Mouse (Mus musculus) neural tube, embryonic 15.5 days (tissue): ENCODE results near the gene Rps12. TPM values are rescaled to one million over a fixed set of nuclear protein-coding genes. Genes with fewer than 3 reads are reported as not detected.

Experiments
- ATAC-seq: fragments of 200-750 bp; cut with Nextera tagmentation; 2 replicates; pipeline ENCODE4 v1.8.0; 2017; ENCODE audit warnings: mild to moderate bottlenecking, moderate TSS enrichment, moderate library complexity; ENCODE audit not compliant: low FRiP score
- H3K27ac ChIP-seq: fragments of 300-500 bp; sonication (generic); replicated peaks from 2 replicates; pipeline ENCODE4 v1.5.1; 2015; ENCODE audit warnings: mild to moderate bottlenecking, inconsistent platforms
- H3K27me3 ChIP-seq: fragments of 300-500 bp; sonication (generic); replicated peaks from 2 replicates; pipeline ENCODE4 v1.6.1; 2015; ENCODE audit warnings: inconsistent platforms
- H3K36me3 ChIP-seq: fragments of 300-500 bp; sonication (generic); 2 replicates; pipeline ENCODE4 v1.6.1; 2015; ENCODE audit warnings: inconsistent platforms
- H3K4me1 ChIP-seq: fragments of 300-500 bp; sonication (generic); 2 replicates; pipeline ENCODE4 v1.6.1; 2015; ENCODE audit warnings: inconsistent platforms
- H3K4me2 ChIP-seq: fragments of 300-500 bp; sonication (generic); 2 replicates; pipeline ENCODE4 v1.6.1; 2015; ENCODE audit warnings: inconsistent platforms, mild to moderate bottlenecking, moderate library complexity
- H3K4me3 ChIP-seq: fragments of 300-500 bp; sonication (generic); replicated peaks from 2 replicates; pipeline ENCODE4 v1.5.1; 2015; ENCODE audit warnings: mild to moderate bottlenecking, inconsistent platforms
- H3K9ac ChIP-seq: fragments of 300-500 bp; sonication (generic); replicated peaks from 2 replicates; pipeline ENCODE4 v1.6.1; 2015; ENCODE audit warnings: mild to moderate bottlenecking, inconsistent platforms
- H3K9me3 ChIP-seq: fragments of 300-500 bp; sonication (generic); replicated peaks from 2 replicates; pipeline ENCODE4 v1.6.1; 2016; ENCODE audit warnings: inconsistent platforms
- WGBS: fragments of 180-500 bp; shearing (Covaris S2); methylation state at CpG from one replicate; pipeline ENCODE4 v1.1.7; 2015; ENCODE audit warnings: mixed read lengths; 5-methylcytosine and 5-hydroxymethylcytosine counted together
- polyA plus RNA-seq: library from polyadenylated mRNA; unstranded; fragments of >200 nt; fragmentation: Nextera tagmentation; extraction: Ambion mirVana; gene quantifications from 2 replicates; pipeline ENCODE4 v1.2.1, GENCODE M21; 2015

Gene Rps12
- 96.4 and 125 TPM in 2 replicates for polyA plus RNA-seq

DNA sequence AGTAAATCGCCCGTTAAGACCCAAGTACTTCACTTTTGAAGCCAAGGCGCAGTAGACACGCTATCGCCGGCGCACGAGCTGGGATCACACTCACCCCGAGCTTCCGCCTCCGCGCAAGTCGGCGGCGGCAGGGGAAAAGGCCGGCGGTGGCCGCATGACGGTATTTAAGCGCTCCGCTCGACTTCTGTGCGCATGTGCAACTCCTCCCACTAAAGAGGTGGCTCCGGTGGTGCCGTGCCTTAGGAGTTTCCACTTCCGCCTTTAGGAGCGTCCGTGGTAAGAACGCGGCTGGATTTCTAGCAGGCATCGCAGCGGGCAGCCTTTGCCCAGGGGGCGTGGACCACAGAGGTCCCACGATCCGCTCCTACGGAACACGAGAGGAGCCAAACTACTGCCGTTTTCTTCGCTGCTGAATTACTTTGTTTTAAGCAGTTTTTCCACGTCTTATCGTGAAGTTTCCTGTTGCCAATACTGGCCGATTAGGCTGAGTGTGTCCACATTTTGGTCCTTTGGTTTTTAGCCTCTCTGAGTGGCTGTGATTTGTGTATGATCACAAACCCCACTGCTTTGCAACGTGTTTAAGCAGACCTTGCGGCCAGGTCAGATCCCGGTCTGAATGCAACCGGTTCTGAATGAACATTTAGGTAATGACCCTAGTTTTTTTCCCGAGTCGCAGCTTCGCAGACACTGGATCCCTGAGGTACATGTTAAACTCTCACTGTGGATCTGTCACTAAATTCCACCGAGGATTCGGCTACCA is at the start of gene Rps12:
Gene Rps12 (minus strand): TSS at position 214 of the 760 bp plus-strand sequence.
- H3K4me2 ChIP-seq = peak within 1 kb of the TSS; percentile 83
- no peaks in the 10 kb centered on the region for H3K9me3 ChIP-seq
- H3K36me3 ChIP-seq = peaks cover 22% of the 10 kb centered on the region
- H3K27ac ChIP-seq = peak within 1 kb of the TSS; percentile 84
- peak within 1 kb of the TSS; percentile 80 for H3K4me3 ChIP-seq
- peak within 1 kb of the TSS; percentile 93 for H3K9ac ChIP-seq
- H3K4me1 ChIP-seq = peaks cover 33% of the 10 kb centered on the region
- H3K27me3 ChIP-seq = no peaks in the 10 kb centered on the region
- WGBS = under 1% methylated on average over 51 of the region's 51 CpGs
- peak; percentile 99 for ATAC-seq

DNA sequence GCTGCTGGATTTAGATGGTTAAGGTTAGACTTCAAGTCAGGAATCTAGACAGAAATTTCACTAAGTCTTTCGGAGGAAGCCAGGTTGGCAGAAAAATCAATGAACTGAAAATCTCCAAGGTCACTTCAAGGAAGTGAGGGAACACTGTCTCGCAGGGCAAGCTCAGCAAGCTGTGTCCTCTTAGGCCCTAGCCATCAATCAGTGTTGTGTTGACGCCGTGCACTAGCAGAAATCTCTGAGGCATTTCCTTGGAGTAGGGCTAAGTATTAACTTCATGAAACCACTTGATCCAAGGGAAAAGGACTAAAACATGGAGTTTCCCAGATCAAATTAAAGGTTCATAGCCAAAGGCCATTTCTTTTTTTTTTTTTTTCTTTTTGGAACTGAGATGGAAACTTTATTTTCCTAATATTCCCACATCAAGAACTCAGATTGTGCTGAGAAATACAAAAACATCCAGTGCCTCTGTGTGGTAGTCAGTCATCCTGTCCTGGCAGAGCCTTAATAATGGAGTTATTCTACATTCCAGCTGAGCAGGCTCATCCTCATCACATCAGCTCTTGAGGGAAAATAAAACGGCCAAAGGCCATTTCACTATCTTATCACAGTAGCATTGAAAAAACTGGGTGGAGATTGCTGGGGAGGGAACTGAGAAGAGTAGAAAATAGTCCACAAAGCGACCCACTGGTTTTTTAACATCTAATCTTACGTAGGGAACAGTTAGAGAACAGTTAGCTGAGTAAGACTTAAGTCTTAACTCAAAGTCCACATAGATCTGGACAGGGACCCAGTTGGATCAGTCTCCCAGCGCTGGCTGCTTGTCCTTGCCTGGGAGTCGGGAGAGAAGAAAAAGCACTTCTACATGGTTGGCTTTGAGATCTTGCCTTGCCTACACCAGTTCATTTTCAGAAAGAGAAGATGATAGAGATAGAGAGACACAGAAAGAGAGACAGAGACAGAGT is 49.2 kb upstream of the Rps12 start:
- no peaks in the 10 kb centered on the region for H3K27me3 ChIP-seq
- 82% methylated on average over 9 of the region's 9 CpGs for WGBS
- no peak overlapping the region for H3K27ac ChIP-seq
- H3K4me2 ChIP-seq = no peak overlapping the region
- no peak for ATAC-seq
- H3K4me3 ChIP-seq = no peak overlapping the region
- no peaks in the 10 kb centered on the region for H3K9me3 ChIP-seq
- no peak overlapping the region for H3K9ac ChIP-seq
- H3K36me3 ChIP-seq = no peaks in the 10 kb centered on the region
- H3K4me1 ChIP-seq = no peaks in the 10 kb centered on the region

GRCm38 (mm10) chr10:23826516-23826915 is 39.4 kb upstream of the Rps12 start:
- H3K27me3 ChIP-seq = no peaks in the 10 kb centered on the region
- H3K4me2 ChIP-seq = no peak overlapping the region
- peaks cover 61% of the 10 kb centered on the region for H3K36me3 ChIP-seq
- 88% methylated on average over 7 of the region's 7 CpGs for WGBS
- H3K9me3 ChIP-seq = no peaks in the 10 kb centered on the region
- no peak for ATAC-seq
- H3K27ac ChIP-seq = no peak overlapping the region
- H3K4me3 ChIP-seq = no peak overlapping the region
- H3K4me1 ChIP-seq = no peaks in the 10 kb centered on the region
- H3K9ac ChIP-seq = no peak overlapping the region

- Histone ChIP-seq H3K4me3 (no peak overlapping the region), H3K4me2 (no peak overlapping the region), H3K4me1 (no peaks in the 10 kb centered on the region), H3K27me3 (no peaks in the 10 kb centered on the region), H3K27ac (no peak overlapping the region), H3K36me3 (peaks cover 34% of the 10 kb centered on the region; the same call in 1 of the 2 replicates), H3K9me3 (no peaks in the 10 kb centered on the region), H3K9ac (no peak overlapping the region)
- WGBS = 94% methylated on average over 7 of the region's 7 CpGs
- ATAC-seq = no peak
These were observed 29.2 kb upstream of the Rps12 start for GRCm38 (mm10) chr10:23816241-23816640.

DNA sequence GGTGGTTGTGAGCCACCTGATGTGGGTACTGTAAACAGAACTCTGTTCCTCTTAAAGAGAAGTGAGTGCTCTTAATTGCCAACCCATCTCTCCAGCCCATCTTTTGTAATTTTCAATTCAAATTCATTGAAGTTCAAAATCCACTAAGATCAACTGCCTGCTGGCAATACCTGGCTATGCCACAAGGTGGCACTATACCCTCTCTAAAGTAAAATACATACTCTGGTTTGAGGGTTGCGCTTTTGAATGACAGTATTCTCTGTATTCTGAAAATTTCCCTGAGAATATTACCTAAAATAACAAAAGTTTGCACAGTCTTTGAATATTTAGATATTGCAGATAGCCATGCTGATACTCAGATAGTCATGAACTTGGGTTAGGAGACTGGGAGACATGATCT is 28.1 kb upstream of the Rps12 start:
- no peak overlapping the region for H3K27ac ChIP-seq
- 60% methylated on average over 1 of the region's 1 CpGs for WGBS
- no peaks in the 10 kb centered on the region for H3K4me1 ChIP-seq
- ATAC-seq = no peak; the same call in 1 of the 2 replicates
- no peak overlapping the region for H3K9ac ChIP-seq
- H3K4me3 ChIP-seq = no peak overlapping the region
- H3K9me3 ChIP-seq = no peaks in the 10 kb centered on the region
- no peak overlapping the region for H3K4me2 ChIP-seq
- H3K27me3 ChIP-seq = no peaks in the 10 kb centered on the region
- peaks cover 29% of the 10 kb centered on the region; the same call in 1 of the 2 replicates for H3K36me3 ChIP-seq

DNA sequence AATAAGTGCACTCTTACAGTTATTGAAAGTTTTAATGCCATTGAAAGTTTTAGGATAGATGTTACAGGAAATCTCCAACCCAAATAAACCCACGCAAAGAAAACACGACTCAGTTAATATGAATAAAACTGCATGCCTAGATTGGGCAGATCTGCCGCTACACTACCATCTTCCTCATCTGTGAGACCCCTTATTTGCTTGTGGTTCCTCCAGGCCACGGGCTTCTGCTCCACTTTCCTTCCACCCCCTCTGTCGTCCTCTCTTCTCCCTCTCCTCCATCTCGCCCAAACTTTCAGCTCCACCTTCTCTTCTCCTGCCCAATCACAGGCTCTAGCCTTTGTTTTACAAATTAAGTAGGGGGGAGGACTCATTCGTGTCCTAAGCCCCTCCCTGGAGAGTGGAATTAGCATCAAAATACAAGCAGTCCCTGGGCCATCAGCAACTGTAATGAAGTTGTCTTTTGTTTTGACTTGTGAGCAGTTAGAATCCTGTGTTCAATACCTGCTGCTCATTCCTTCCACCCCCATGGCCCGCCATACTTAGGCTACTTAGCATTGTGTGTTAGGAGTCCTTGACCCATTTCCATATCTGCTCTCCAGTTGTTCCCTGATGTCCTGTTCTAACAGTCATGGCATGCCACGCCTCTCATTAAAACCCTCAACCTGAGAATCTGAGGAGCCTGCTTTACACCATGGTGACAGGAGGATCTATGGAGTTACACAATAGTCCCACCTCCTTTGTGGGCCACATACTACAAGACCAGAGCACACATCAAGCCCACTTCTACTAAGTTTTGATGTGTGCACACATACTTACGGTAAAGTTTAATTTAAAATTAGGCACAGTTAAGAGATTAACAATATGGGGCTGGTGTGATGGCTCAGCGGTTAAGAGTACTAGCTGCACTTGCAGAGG is 26.0 kb upstream of the Rps12 start:
- Histone ChIP-seq H3K4me1 (no peaks in the 10 kb centered on the region), H3K4me3 (no peak overlapping the region), H3K27me3 (no peaks in the 10 kb centered on the region), H3K4me2 (no peak overlapping the region), H3K9me3 (no peaks in the 10 kb centered on the region), H3K36me3 (peaks cover 13% of the 10 kb centered on the region; the same call in 1 of the 2 replicates), H3K27ac (no peak overlapping the region), H3K9ac (no peak overlapping the region)
- no peak for ATAC-seq
- 55% methylated on average over 11 of the region's 11 CpGs for WGBS

DNA sequence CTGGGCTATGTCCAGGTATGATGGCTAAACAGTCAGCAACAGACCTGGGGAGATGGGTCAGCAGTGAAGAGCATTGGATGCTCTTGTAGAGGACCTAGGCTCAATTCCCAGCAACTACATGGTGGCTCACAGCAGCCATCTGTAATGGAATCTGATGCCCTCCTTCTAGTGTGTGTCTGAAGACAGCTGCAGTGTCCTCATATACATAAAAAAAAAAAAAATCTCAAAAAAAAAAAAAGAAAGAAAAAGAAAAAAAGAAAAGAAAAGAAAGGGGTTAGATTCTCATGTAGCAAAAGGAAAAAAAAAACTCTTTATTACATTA is 25.3 kb upstream of the Rps12 start:
- H3K4me3 ChIP-seq = no peak overlapping the region
- peaks cover 13% of the 10 kb centered on the region; the same call in 1 of the 2 replicates for H3K36me3 ChIP-seq
- ATAC-seq = 0 out of 2 replicates have a peak, but pooled peaks have one; percentile 17
- H3K9me3 ChIP-seq = no peaks in the 10 kb centered on the region
- H3K27me3 ChIP-seq = no peaks in the 10 kb centered on the region
- no peak overlapping the region for H3K27ac ChIP-seq
- H3K4me2 ChIP-seq = no peak overlapping the region
- H3K9ac ChIP-seq = no peak overlapping the region
- no peaks in the 10 kb centered on the region for H3K4me1 ChIP-seq

GRCm38 (mm10) chr10:23811635-23812437 is 24.8 kb upstream of the Rps12 start:
- H3K9me3 ChIP-seq = no peaks in the 10 kb centered on the region
- no peak overlapping the region for H3K4me3 ChIP-seq
- H3K9ac ChIP-seq = no peak overlapping the region
- peaks cover 13% of the 10 kb centered on the region; the same call in 1 of the 2 replicates for H3K36me3 ChIP-seq
- 73% methylated on average over 9 of the region's 12 CpGs for WGBS
- no peak overlapping the region for H3K4me2 ChIP-seq
- H3K27ac ChIP-seq = no peak overlapping the region
- no peaks in the 10 kb centered on the region for H3K27me3 ChIP-seq
- ATAC-seq = 0 out of 2 replicates have a peak, but pooled peaks have one; percentile 46
- no peaks in the 10 kb centered on the region for H3K4me1 ChIP-seq

DNA sequence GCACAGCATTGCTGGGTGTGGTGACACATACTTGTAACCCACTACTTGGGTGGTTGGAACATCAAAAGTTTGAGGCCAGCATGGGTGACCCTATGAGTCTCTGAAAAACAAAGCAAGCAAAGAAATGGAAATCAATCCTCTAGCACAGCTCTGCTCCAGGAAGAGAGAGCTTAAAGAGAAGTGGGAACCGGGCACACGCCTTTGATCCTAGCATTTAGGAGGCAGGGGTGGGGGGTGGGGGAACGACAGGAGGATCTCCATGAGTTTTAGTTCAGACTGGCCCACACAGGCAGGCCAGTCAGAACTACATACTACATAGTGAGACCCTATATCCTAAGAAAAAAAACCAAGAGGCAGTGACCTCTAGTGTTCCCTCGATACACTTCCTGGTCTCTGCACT is 19.1 kb upstream of the Rps12 start:
- Histone ChIP-seq H3K27me3 (no peaks in the 10 kb centered on the region), H3K9ac (no peak overlapping the region), H3K27ac (no peak overlapping the region), H3K9me3 (no peaks in the 10 kb centered on the region), H3K36me3 (peaks cover 41% of the 10 kb centered on the region), H3K4me3 (no peak overlapping the region), H3K4me1 (no peaks in the 10 kb centered on the region), H3K4me2 (no peak overlapping the region)
- ATAC-seq = no peak
- 46% methylated on average over 4 of the region's 4 CpGs for WGBS

- no peaks in the 10 kb centered on the region for H3K9me3 ChIP-seq
- no peaks in the 10 kb centered on the region for H3K27me3 ChIP-seq
- H3K4me3 ChIP-seq = no peak overlapping the region
- H3K9ac ChIP-seq = no peak overlapping the region
- ATAC-seq = no peak
- 72% methylated on average over 3 of the region's 3 CpGs for WGBS
- H3K4me1 ChIP-seq = no peaks in the 10 kb centered on the region
- peaks cover 44% of the 10 kb centered on the region for H3K36me3 ChIP-seq
- no peak overlapping the region for H3K27ac ChIP-seq
- no peak overlapping the region for H3K4me2 ChIP-seq
These were observed 17.6 kb upstream of the Rps12 start for GRCm38 (mm10) chr10:23804665-23805064.
